Mouse (Mus musculus) layer of hippocampus, adult 18-20 months (tissue): ENCODE measurements around the gene Hk3. TPM values are rescaled to one million over a fixed set of nuclear protein-coding genes. Genes with fewer than 3 reads are reported as not detected.

Experiments used
- DNase-seq, 2 experiments: peaks; one replicate each; pipeline ENCODE4 v3.0.0; 2022; ENCODE audit warnings: low spot score in 2 of 2
- long read RNA-seq: library from polyadenylated mRNA; stranded (forward); transcript quantifications from one replicate; pipeline ENCODE4 v2.0.0, GENCODE M21; 2021
- total RNA-seq, 2 experiments: library from RNA; stranded (reverse); gene quantifications; 2 replicates each; pipeline ENCODE4 v1.2.3; 2021

Hk3 gene
- 1 to 10 TPM in 1 of 2 experiments, under 1 TPM in 1; 0.99 to 1.1 TPM for total RNA-seq
- long read RNA-seq, partial matches to known transcripts = 0 of 1 reads
- long read RNA-seq, other reads (novel, unspliced or antisense) = 0 of 1 reads

DNA sequence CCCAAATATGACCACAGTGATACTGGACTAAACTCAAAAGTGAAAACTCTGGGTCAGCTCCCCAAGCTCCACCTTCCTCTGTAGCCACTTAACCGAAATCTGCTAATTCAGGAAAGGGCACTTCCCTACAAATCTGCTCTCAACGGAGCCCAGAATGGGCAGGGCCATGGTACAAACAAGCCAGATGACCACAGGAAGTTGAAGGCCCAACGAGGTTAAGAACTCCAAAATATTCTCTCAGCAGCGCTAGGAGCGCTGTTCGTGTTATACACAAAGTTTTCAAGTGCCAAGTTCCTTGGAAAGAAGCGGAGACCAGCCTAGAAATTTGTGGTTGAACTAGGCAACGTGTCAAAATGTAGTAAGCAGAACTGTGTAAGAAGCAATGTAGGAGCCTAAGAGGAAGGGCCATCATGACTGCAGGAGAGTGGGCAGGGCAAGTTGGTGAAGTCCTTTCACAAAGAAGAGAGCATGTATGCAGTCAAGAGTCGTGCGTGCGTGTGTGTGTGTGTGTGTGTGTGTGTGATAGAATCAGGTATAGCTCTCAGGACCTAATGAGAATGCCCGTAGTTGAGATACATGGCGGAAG, at the start of gene Hk3:
Gene Hk3 (minus strand): TSS at position 192 of the 586 bp plus-strand sequence.
- DNase-seq = no peak

DNA sequence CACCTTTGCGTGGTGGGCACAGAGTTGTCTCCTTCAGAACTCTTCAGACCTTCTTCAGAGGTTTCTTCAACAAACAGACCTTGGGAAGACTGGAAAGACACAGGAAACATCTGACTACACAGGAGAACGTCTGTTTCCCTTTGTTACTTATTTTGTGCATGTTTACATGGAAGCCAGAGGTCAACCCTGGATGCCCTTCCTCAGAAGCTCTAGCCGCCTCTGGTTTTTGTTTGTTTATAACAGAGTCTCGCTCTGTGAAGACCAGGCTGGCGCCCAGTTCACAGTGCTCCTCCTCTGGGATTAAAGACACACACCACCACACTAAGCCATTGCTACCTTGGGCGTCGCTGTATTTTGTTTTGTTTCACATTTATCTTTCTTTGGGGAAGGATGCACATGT, 48.5 kb upstream of the Hk3 start:
- DNase-seq = no peak

DNA sequence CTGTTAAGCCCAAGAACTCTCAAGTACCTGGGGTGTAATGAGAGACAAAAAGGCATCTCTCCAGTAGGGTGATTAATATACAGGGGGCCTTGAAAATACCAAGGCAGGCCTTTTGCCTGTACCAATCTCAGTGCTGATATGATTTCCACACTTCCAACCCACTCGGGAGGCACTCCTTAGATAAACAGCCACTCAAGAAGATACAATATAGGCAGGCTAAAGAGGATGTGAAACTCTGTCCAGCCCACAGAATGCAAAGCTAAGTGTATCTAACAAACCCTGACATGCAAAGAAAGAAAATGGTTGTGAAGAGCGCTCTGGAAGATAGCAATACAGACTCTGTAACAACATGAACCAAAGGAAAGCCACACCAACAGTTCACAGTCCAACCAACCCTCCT, 42.1 kb upstream of the Hk3 start:
- DNase-seq = no peak

DNA sequence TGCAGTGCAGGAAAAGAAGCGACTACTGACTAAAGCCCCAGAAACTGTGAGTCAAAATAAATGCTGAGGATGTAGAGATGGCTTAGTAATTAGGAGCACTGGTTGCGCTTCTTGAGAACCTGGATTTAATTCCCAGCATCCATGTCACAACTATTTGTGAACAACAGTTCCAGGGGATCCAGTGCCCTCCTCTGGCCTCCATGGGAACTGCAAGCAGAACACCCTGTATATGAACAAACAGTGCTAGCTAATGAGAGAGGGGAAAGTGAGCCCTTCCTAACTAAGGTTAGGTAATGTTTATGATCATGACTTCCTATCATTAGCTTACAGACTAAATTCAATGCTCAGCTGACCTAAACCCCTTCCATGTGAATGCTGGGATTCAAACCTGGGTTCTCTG, 36.9 kb upstream of the Hk3 start:
- no peak for DNase-seq

DNA sequence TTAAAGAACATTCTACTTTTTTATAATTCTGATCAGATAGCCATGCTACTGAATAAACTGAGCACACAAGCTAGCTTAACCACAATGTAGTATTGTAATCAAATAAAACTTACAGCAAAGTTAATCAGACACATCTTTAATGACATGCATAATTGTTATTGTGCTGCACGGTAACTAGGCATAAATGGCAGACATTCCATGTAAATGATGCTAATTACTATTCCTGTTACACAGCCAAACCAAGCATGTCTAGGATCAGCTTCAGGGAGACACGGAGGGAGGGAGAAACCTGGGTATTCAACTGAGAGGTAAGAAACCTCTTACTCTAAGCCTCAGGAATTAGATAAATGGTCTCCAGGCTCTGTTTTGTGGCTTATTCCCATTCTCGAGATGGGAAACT, 26.5 kb upstream of the Hk3 start:
- DNase-seq = no peak

DNA sequence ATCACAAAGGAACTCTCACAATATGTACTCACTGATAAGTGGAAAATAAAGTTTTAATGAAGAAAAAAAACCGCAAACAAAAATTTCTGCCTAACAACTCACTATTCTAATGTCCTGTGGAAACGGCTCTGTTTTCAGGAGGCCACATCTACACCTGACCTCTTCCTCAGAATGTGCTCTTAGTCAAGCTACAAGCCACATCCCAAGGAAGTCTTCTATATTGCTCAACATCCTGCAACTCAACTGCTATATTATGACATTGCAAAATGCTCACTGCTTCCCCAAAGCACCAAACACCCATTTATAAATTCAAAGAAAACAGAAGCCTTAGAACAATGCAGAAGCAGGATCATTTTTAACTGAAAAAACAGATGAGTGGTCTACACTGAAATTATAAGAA, 18.8 kb upstream of the Hk3 start:
- DNase-seq = no peak

DNA sequence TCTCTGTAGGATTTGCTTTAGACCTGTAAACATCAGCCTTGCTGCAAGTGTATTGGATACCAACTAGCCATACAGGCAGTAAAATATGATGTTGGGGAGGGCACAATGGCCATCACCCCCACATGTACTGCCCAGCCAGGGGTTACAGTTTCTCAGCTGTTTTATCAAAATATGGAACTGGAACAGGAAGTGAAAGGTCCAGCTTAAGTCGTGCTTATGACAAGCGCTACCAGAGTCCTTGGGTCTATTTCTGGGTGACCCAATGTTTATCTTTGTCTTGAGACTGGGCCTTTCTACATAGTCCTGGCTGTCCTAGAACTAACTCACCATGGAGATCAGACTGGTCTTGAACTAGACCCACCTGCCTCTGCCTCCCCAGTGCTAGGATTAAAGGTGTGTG, 3.0 kb upstream of the Hk3 start:
- no peak for DNase-seq

DNA sequence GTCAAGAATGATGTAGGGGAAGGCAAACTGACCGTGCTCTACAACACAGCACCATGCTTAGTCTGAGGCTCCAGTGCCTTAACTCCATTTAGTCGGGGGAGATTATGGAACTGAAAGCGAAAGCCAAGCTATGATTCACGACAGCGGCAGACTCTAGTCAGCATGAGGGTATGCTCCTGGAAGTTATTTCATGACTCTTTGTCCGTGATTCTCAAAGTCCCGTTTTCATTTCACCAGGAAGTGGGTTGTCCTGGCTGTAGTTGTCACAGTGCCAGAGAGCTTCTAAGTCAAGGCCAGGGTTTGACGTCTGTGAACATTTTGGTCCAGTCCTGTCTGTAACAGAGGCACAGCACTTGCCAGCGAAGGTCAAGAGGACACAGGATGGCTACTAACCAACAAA, 1.5 kb upstream of the Hk3 start:
- DNase-seq = no peak

DNA sequence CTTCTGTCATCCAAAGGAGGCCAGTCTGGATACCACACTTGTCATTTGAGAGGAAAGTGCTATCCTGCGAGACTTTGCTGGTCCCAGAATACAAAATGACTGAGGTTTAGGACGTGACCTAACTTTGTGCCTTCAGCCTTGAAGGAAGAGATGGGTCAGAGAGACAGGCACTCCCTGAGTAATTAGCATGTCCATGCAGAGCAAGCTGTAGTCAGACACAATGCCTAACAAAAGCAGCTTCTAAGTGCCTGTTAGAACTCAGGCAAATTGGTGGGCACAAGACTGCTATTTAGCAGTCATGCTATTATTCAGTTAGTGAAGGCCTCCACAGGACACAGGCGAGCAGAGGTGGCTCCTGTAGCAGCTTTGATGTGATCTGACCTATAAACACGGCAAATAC, 1.1 kb upstream of the Hk3 start:
- DNase-seq = no peak

DNA sequence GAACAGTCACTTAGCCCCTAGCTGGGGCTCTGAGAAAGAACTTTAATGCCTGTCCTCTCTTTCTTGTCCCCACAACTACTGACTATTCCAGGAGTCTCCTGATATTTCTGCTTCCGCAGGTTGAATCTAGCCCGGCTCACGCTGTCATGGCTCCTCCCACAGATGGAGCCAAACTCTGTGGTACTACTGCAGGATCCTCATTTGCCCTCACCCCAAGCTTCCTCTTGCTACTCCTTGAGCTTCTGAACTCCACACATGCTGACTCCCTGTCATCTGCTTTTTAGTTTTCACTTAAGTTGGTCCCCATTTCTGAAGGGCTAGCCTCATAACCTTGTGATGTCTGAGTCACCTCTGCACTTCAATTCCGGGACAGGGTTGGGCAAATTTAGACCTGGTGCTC, 1.1 kb downstream of the Hk3 start:
- DNase-seq = no peak

DNA sequence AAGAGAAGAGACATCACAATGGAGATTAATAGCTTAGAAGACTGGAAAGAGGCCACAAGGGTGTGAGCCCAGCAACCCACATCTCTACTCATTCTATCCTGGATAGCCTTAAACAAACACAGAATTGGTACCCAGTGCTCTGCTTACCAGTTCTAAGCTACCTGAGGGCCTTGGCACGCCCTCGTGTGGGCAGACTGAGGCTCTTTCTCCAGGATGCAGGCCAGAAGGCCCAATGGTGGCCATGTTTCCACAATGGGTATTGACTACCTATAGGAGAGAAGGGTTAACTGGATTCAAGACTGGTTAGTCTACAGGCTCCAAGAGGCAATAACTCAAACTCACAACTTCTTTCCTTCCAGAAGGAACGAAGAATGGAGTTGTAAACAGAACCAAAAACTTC, 2.0 kb downstream of the Hk3 start:
- DNase-seq = no peak

DNA sequence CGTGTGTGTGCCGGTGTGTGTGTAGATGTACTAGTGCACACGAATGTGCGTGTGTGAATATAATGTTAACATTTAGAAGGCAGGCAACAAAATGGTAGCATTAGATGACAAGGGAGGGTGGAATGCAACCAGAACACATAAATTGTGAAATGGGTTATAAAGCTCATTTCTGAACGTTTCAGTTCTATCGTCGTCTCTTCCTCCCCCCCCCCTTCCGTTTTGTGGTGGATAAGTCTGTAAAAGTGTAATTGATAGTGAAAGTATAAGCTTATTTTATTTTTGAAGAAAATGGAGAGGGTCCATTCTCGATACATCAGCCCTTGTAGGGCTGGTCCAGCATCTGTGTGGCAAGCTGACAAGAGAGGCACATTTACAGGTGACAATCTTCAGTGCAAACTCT, 2.5 kb downstream of the Hk3 start:
- no peak for DNase-seq

DNA sequence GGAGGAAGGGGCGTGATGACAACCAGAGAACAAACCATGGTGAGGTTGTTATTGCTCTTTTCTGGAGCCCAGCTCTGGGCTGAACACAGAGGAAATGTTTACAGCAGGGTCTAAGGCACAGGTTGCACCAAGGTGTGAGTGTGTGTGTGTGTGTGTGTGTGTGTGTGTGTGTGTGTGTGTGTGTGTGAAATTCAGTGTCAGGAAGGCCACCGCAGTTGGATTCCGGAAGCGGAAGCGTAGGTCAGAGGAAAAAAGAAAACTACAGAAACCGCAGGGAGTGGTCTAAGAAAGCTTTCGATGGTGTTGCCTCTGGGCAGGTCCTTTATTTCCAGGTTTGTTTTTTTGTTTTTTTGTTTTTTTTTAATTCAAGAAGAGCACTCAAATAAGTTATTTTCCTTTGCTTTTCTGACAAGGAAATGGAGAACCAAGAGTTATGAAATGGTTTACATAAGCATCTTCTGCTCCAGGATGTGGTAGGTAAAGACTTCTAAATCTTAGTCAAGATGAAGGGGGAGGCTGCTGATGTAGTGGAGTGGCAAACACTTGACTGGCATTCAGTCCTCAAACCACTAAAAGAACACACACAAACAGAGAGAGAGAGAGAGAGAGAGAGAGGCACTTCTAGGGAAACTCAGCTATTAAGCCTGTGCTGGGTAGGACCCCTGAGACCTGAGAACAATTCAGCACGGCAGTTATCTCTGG, 3.1 kb downstream of the Hk3 start:
- no peak for DNase-seq

DNA sequence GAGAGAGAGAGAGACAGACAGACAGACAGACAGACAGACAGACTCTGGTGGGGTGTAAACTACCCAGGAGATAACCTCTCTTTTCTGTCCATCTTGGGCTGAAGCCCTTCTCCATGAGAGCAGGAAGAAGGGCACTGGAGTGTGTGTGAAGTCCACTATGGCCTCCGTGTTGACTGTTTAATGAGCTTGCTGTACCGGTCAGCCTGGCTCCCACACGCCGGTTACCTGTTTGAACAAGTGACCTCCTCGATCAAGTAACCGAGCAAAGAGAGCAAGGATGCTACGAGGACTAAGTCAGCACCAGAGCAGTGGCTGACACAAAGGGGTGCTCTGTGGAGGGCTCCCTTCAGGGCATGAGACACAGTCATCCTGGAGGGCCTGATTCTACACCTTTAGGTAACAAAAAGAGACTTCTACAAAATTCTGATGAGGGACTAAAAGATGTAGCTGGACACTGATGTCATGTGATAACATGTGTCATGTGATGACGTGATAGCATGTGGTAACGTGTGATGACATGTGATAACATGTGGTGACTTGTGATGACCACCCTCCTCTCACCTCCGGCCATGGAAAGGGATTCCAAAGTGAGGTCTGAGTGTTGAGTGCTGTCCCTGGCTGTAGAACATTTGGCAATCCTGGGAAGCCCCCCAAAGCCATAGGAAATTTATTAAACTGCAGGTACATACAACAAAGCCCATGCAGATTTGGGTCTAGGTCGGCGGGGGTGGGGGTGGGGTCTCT, 3.9 kb downstream of the Hk3 start:
- no peak for DNase-seq

DNA sequence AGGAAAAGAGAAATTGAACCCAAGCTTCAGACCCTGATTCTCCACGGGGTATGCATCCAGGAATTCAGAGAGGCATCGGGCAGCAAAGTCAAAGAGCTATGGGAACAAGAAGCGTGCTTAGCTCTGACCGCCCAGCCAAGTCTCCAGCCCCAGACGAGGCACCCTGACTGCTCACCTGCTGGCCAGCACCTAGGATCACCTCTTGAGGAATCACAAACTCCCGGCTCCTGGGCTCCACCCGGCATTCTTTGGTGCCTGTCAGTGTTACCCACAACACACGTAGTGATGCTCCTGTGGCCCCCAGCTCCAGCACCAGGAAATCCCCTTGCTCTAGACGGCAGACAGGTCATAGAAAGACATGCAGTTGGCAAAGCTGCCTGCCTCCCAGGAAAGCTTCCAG, 6.7 kb downstream of the Hk3 start:
- DNase-seq = no peak

DNA sequence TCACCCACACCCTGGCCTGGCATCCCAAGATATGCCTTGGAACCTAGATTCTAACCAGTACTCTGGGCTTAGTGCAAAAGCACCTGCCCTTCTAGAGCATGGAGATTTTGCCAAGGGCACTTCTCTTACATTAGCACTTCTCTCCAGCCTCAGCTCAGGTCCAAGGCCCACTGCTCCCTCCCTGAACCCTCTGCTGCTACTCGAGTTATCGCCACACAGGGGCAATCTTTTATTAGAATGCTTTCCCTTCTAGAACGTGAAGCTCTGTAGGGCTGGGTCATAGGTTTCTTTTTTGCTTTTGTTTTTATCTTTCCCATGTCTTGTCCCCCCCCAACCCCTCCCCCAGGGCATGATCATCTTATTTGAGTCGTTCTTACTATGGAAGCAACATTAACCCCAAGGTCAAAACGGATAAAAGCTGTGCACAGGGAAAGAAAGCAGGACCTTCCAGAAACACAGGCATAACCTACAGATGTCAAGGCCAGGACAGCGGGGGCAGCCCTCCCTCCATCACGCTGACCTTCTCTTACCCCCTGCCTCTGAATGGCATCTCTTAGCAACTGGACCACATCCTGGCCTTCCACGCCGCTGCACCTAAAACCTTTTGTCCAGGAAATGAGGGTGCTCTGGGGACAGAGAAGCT, 7.4 kb downstream of the Hk3 start:
- DNase-seq = no peak

DNA sequence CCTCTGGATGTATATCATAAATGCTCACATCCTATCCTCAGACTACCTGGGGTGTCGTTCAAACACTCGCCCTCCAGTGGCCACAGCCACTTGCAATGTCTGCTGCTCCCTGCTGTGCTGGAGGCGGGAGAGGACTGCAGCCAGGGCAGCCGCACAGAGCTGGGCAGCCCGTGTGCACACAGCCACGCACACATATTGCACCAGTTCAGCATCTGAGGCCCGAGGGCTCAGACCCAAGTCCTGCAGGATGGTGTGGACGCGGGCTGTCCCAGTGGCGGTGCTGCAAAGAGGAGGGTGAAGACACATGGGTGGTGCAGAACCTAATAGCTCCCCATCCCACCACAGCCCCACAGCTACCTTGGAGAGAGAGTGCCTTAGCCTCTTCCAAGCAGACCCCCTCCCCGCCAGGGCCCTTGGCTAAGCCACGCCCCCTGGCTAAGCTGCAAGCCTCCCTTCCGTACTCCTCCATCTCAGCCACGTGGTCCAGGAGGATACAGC, 9.2 kb downstream of the Hk3 start:
- DNase-seq = no peak

DNA sequence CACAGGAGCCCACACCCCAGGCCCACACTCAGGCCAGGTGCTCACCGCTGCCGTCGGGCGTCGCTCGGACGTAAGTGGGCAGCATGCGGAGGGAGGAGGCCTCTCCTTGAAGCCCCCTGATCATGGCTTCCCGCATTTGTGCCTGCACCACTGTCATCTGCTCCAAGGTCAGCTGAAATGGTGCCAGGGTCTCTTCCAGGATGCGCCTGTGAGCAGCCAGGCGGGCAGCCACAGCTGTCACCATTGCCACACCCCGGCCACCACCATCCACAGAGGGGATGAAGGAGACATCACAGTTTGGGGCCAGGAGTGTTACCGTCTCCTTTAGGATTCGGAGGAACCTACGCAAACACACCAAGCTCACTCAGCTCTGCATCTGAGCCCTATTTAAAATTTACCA, 10.1 kb downstream of the Hk3 start:
- DNase-seq = no peak

DNA sequence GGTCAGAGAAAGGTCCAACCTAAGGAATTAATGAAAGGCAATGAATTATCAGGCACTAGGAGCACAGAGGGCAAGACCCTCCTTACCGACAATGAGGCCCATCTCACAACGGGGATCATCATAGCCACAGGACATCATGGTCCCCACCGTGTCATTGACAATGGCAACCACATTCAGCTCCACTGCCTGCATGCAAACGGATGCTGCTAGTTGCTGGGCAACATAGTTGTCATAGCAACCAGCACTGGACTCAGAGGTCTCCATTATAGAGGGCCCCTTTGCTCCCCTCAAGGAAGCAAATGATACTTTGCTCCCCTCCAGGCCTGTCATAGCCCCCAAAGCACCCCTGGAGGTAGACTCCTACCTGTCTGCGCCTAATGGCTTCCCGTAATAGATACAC, 12.6 kb downstream of the Hk3 start:
- DNase-seq = no peak

DNA sequence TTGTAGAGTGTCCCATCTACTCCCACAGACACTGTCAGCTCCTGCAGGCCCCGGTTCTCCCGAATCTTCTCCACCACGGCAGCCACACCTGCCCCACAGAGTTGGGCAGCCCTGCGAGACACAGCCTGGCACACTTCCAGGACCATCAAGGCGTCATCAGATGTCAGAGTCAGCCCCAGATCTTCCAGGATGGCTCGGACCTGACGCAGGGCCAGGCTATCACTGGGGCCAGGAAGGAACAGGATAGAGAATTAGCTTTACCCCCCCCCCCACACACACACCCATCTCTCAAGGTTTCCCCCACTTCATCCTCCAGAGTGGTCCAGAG, 14.8 kb downstream of the Hk3 start:
- DNase-seq = no peak

DNA sequence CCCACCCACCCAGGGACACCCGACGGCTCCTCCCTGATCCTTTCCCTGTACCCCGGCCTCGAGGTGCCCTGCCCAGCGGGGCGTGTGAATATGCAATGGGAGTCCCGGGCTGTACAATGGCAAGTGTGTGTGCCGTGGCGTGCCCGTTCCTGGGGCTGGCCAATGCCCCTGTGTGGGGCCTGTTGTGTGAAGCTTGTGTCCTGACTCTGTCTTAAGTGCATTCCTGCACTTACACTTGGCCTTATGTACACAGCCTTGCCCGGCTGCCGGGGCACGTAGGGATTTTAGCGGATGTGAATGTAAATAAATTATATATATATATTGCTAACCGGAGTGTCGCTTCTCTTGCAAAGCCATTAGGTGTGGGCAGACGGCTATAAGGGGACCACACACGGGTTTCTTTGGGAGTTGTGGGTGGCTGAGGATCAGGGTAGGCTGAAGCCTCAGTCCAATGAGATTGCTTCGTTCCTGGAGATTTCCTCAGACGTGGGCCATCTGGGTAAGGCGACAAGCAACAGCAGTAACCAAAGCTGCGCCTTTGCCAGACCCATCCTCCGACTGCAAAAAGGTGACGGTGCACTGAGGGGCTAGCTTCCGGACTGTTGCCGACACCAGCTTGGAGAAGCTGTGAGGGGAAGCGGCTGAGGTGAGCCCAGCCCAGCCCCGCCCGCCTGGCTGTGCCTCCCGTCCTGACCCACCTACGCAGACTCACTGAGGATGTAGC, 15.3 kb downstream of the Hk3 start:
- DNase-seq = no peak
